Mouse (Mus musculus): ENCODE results near the gene Foxred1. TPM values are rescaled to one million over a fixed set of nuclear protein-coding genes. Genes with fewer than 3 reads are reported as not detected.

Gene Foxred1
- polyA plus RNA-seq, 1 experiment from 2014 or later: 40.8 TPM

DNA sequence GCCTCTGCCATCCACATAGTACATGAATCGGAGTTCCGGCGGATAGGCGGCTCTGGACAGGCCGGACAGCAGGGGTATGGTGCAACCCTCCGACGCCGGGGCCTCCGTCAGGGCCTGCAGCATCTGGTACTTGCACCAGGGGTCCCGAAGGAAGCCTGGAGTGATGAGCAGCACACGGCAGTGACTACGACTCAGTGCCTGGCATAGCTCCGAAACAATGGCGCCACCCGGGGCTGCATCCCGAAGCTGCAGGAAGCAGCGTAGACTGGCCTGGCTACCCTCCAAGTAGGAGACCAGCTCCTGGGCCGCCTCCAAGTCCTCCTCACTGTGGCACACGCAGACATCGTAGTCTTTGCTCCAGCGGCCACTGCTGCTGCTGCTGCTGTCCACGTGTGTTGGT lies 22.2 kb downstream of the Foxred1 start:
- 0 out of 2 replicates have a peak, but pooled peaks have one; percentile 26 for ATAC-seq (ENCODE audit: insufficient number of reproducible peaks, low FRiP score, low TSS enrichment, low read depth)

DNA sequence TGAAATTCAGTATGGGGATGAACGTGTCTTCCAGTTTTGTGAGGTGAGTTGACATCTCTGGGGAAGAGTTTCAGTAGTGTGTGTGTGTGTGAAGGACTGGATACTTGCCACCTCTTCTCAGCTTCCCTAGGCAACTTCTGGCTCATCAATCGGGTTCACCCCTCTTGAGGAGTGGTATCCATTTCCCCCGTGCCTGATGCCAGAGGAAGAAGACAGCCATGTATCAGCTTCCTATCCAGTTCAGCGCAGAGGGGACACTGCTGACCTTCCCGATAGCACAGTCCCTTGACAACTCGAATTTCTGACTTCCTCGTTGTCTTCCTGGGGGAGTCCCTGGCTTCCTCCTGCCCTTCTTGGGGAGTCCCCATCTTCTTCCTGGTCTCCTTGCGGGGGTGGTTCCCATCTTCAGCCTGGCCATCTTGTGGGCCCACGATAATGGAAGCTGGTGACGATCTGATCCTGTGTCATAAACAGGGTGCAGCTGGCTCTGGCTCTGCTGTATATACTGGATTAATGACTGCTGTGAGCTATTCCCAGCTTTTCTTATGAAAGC lies 23.4 kb downstream of the Foxred1 start:
- Histone ChIP-seq H3K27ac (replicated peaks) (no peak overlapping the region), H3K9me3 (replicated peaks) (no peaks in the 10 kb centered on the region), H3K27me3 (no peaks in the 10 kb centered on the region), H3K9ac (no peak overlapping the region), H3K4me2 (replicated peaks) (no peak overlapping the region), H3K36me3 (peaks cover 27% of the 10 kb centered on the region), H3K4me3 (replicated peaks) (no peak overlapping the region), H3K4me1 (no peaks in the 10 kb centered on the region)
- no peak for ATAC-seq (ENCODE audit: insufficient number of reproducible peaks, low FRiP score, low TSS enrichment, low read depth)
- 89% methylated on average over 10 of the region's 10 CpGs for WGBS

More for the DNA sequence above, 22.2 kb downstream of the Foxred1 start:
- Histone ChIP-seq H3K27me3 (no peaks in the 10 kb centered on the region), H3K4me2 (replicated peaks) (no peak overlapping the region), H3K9me3 (replicated peaks) (no peaks in the 10 kb centered on the region), H3K9ac (no peak overlapping the region), H3K4me1 (no peaks in the 10 kb centered on the region), H3K27ac (replicated peaks) (no peak overlapping the region), H3K4me3 (replicated peaks) (no peak overlapping the region), H3K36me3 (peaks cover 27% of the 10 kb centered on the region)
- WGBS: 71% methylated on average over 22 of the region's 22 CpGs

DNA sequence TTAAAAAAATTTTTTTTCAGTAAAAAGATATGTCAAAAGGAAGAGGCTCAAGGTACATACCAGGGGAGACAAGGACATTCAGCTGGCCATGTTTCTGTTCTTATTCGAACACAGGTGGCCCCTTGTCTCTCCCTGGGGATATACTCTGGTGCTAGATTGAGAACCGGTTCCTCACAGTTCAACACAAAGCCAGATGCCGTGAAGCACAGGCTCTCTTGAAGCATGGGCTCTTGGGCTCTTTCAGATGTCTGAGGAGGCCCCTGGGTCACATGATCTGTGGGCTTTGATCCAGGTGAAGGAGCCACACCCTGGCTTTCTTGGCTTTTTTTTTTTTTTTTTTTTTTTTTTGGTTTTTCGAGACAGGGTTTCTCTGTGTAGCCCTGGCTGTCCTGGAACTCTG lies 24.4 kb downstream of the Foxred1 start:
- no peak overlapping the region for H3K27ac ChIP-seq (replicated peaks)
- H3K9ac ChIP-seq: no peak overlapping the region
- no peaks in the 10 kb centered on the region for H3K4me1 ChIP-seq
- H3K4me3 ChIP-seq (replicated peaks): no peak overlapping the region
- H3K36me3 ChIP-seq: peaks cover 27% of the 10 kb centered on the region
- H3K4me2 ChIP-seq (replicated peaks): no peak overlapping the region
- no peaks in the 10 kb centered on the region for H3K9me3 ChIP-seq (replicated peaks)
- ATAC-seq (ENCODE audit: insufficient number of reproducible peaks, low FRiP score, low TSS enrichment, low read depth): no peak
- 67% methylated on average over 4 of the region's 4 CpGs for WGBS
- no peaks in the 10 kb centered on the region for H3K27me3 ChIP-seq

DNA sequence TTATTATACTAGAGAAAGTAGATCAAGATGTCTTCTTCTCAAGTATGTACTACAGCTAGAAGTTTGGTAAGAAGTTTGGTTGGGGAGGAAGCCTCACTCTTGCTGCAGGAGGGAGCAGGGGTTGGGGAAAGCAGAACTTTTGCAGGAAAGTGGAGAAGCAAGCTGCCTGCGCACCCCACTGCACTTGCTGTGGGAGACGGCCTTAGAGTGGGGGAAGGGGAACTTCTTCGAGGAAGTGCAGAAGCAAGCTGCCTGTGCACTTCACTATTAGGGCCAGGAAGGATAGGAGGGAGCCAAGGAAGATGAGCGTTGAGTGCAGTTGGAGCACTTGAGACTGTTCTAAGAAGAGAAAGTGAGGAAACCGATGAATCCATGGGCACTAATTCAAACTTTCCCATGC lies 27.5 kb downstream of the Foxred1 start:
- ATAC-seq (ENCODE audit: insufficient number of reproducible peaks, low FRiP score, low TSS enrichment, low read depth): no peak
- Histone ChIP-seq H3K9ac (no peak overlapping the region), H3K27me3 (no peaks in the 10 kb centered on the region), H3K4me2 (replicated peaks) (no peak overlapping the region), H3K4me3 (replicated peaks) (no peak overlapping the region), H3K9me3 (replicated peaks) (no peaks in the 10 kb centered on the region), H3K4me1 (no peaks in the 10 kb centered on the region), H3K36me3 (peaks cover 12% of the 10 kb centered on the region), H3K27ac (replicated peaks) (no peak overlapping the region)
- 65% methylated on average over 5 of the region's 5 CpGs for WGBS

DNA sequence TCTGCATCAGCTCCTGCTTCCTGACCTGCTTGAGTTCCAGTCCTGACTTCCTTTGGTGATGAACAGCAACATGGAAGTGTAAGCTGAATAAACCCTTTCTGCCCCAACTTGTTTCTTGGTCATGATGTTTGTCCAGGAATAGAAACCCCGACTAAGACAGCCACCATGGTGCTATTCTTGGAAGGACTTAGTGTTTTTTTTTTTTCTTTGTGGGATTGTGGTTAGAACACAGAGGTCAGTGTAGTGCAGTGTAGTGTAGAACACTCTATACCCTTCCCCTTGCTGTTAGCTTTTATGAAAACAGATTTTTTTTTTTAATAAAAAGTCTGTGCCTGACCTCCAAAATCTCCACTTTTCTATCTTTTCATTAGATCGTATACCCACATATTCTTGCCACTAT lies 28.0 kb downstream of the Foxred1 start:
- H3K9ac ChIP-seq: no peak overlapping the region
- no peaks in the 10 kb centered on the region for H3K9me3 ChIP-seq (replicated peaks)
- peaks cover 7% of the 10 kb centered on the region for H3K36me3 ChIP-seq
- H3K4me3 ChIP-seq (replicated peaks): no peak overlapping the region
- WGBS: 81% methylated on average over 2 of the region's 2 CpGs
- H3K4me2 ChIP-seq (replicated peaks): no peak overlapping the region
- no peaks in the 10 kb centered on the region for H3K4me1 ChIP-seq
- no peak overlapping the region for H3K27ac ChIP-seq (replicated peaks)
- H3K27me3 ChIP-seq: no peaks in the 10 kb centered on the region
- no peak for ATAC-seq (ENCODE audit: insufficient number of reproducible peaks, low FRiP score, low TSS enrichment, low read depth)

DNA sequence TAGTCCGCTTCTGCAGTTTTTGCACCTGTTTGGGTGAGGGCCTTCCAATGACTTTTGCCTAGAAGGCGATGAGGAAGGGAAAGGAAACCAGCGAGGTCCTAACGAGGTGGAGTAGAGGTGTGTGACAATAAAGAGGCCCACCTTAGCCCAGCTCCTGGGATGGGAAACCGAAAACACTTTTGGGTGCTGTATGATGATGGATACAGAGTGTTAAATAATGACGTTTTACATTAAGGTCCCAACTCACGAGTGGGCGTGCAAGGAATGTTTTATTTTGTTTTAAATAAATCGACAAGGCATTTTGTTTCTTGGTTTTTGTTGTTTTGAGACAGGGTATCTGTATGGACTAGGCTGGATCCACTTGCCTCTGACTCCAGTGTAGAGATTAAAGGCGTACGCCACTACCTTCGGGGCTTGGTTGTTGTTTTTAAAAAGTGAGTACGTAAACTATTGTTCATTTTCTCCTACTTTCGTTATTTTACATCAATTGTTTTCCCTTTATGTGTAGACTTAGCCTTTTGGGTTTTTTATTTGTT lies 34.7 kb downstream of the Foxred1 start:
- peak overlapping the region; percentile 95; the same call in 1 of the 2 replicates for H3K27ac ChIP-seq (replicated peaks)
- no peak for ATAC-seq (ENCODE audit: insufficient number of reproducible peaks, low FRiP score, low TSS enrichment, low read depth)
- no peaks in the 10 kb centered on the region for H3K9me3 ChIP-seq (replicated peaks)
- no peak overlapping the region; the same call in 1 of the 2 replicates for H3K9ac ChIP-seq
- WGBS: 46% methylated on average over 14 of the region's 14 CpGs
- no peaks in the 10 kb centered on the region for H3K36me3 ChIP-seq
- peak overlapping the region; percentile 79 for H3K4me2 ChIP-seq (replicated peaks)
- H3K27me3 ChIP-seq: no peaks in the 10 kb centered on the region
- peak overlapping the region; percentile 72 for H3K4me3 ChIP-seq (replicated peaks)
- peaks cover 12% of the 10 kb centered on the region for H3K4me1 ChIP-seq

DNA sequence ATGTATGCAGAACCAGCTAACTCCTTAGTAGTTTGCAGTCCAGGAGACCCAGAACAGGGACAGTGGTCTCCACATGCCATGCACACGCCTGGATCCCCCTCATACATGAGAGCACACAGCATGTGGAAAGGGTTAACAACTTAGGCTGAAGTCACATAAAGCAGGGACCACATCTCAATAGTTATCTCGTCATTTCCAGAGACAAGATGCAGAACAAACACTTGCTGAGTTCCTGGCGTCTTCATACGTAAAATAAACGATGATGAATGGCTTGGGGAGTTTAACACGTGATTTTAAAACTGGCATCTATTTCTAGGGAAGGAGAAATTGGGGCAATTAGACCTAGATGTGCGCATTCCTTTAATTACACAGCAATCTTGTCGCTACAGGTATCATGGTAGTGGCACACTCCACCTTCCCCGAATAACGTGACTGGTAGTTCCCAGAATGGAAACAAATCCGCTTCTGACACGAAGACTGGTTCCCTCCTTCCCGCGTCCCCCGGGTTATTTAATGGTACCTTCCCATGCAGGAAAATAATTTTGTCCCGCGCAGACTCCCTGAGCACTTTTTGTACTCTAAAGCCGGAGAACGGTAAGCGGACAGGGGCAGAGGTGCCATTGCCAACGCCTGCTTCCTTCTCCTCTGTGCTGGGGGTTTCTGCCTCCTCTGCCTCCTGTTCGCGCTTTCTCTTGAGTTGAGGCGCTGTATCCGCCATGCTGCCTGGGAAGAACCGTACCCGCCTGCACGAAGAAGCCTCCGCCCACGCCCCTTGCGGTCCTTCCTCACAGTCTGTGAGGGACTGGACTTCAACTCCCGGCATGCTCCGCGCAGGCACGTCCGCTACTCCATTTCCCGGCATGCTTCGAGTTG lies 35.4 kb downstream of the Foxred1 start, which contains the start of gene Dcps:
Gene Dcps, minus strand, starts transcription at position 811 of the 873 bp plus-strand sequence.
- H3K9me3 ChIP-seq (replicated peaks): no peaks in the 10 kb centered on the region
- peak within 1 kb of the TSS; percentile 95 for H3K27ac ChIP-seq (replicated peaks)
- no peaks in the 10 kb centered on the region for H3K27me3 ChIP-seq
- 0 out of 2 replicates have a peak, but pooled peaks cover 5% of the 10 kb centered on the region for H3K36me3 ChIP-seq
- WGBS: under 1% methylated on average over 38 of the region's 38 CpGs
- H3K4me3 ChIP-seq (replicated peaks): peak within 1 kb of the TSS; percentile 72
- H3K4me1 ChIP-seq: peaks cover 12% of the 10 kb centered on the region
- peak within 1 kb of the TSS; percentile 44 for H3K9ac ChIP-seq
- peak; percentile 96 for ATAC-seq (ENCODE audit: insufficient number of reproducible peaks, low FRiP score, low TSS enrichment, low read depth)
- H3K4me2 ChIP-seq (replicated peaks): peak within 1 kb of the TSS; percentile 79

DNA sequence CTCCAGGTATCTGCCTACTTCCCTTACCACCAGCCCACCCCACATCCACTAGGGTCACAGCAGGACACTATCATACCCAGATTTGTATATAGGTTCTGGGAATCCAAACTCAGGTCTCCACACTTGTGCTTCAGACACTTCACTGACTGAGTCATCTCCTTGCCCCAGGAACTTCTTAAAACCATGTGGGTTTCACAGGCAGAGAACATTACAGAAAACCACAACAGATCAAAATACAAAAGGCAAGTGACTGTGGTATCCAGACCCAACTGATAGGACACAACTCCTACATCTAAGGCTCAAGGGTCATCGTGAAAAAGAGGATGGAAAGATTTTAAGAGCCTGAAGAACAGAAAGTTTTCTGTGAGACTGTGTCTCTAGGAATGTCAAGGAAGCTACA lies 37.5 kb downstream of the Foxred1 start:
- Histone ChIP-seq H3K9ac (no peak overlapping the region), H3K27me3 (no peaks in the 10 kb centered on the region), H3K27ac (replicated peaks) (no peak overlapping the region), H3K36me3 (peaks cover 12% of the 10 kb centered on the region; the same call in 1 of the 2 replicates), H3K4me3 (replicated peaks) (no peak overlapping the region), H3K4me1 (peaks cover 12% of the 10 kb centered on the region), H3K9me3 (replicated peaks) (no peaks in the 10 kb centered on the region), H3K4me2 (replicated peaks) (no peak overlapping the region)
- WGBS: 86% methylated on average over 1 of the region's 1 CpGs
- no peak for ATAC-seq (ENCODE audit: insufficient number of reproducible peaks, low FRiP score, low TSS enrichment, low read depth)

DNA sequence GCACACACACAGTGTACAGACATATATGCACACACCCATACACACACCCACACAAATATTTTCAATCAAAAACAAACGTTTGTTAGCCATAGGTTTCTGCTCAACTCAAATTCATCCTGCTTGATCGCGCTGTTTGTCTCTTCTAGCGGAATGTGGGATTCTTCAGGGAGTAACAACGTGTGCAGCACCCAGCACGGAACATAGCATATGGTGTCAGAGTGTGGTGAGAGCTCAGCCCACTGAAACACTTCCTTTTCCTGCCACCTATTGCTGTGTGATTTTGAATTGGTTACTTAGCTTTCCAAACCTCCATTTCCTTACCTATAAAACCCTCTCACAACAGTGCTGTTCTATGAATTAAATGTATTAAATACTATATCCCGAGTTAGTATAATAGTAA lies 40.8 kb downstream of the Foxred1 start:
- no peak overlapping the region for H3K9ac ChIP-seq
- H3K36me3 ChIP-seq: peaks cover 12% of the 10 kb centered on the region; the same call in 1 of the 2 replicates
- H3K4me1 ChIP-seq: peaks cover 11% of the 10 kb centered on the region
- no peaks in the 10 kb centered on the region for H3K9me3 ChIP-seq (replicated peaks)
- WGBS: 91% methylated on average over 7 of the region's 7 CpGs
- H3K27ac ChIP-seq (replicated peaks): no peak overlapping the region
- ATAC-seq (ENCODE audit: insufficient number of reproducible peaks, low FRiP score, low TSS enrichment, low read depth): no peak
- no peak overlapping the region for H3K4me3 ChIP-seq (replicated peaks)
- H3K4me2 ChIP-seq (replicated peaks): no peak overlapping the region
- no peaks in the 10 kb centered on the region for H3K27me3 ChIP-seq

DNA sequence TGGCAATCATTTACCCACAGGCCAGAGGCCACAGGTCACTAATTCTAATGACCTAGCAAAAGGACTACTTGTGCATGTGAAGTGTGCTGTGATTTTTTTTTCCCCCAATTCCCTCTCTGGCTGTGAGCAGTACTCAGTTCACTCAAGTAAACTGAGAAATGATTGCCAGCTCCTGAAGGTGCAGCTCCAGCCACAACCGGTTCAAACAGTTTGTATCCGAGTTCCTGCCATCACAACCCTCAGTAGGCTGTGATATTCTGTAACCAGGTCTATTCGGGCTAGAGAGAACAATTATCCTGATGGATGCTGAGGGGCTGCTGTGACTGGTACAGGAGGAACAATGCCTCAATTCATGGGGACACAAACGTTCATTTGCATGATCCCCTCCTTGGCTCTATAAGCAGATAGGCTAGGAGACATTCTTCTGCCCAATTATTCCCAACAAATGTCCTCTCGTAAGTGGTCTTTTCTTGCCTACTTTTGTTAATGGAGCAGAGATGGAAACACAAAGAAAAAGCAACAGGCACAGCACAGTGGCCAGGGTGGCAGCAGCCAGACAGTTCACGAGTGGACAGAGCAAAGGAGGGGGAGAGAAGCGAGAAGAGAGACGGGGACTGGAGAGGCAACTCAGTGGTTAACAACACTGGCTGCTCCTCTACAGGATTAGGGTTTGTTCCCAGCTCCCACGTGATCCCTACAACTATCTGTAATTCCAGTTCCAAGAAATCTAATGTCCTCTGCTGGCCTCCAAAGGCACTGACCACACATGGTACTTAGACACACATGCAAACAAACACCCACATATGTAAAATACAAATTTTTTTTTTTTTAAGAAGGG lies 43.8 kb downstream of the Foxred1 start:
- Histone ChIP-seq H3K4me3 (replicated peaks) (no peak overlapping the region), H3K9ac (no peak overlapping the region), H3K4me2 (replicated peaks) (no peak overlapping the region), H3K27ac (replicated peaks) (no peak overlapping the region), H3K9me3 (replicated peaks) (no peaks in the 10 kb centered on the region), H3K4me1 (no peaks in the 10 kb centered on the region), H3K36me3 (peaks cover 12% of the 10 kb centered on the region; the same call in 1 of the 2 replicates), H3K27me3 (no peaks in the 10 kb centered on the region)
- 30% methylated on average over 9 of the region's 9 CpGs for WGBS
- ATAC-seq (ENCODE audit: insufficient number of reproducible peaks, low FRiP score, low TSS enrichment, low read depth): no peak

All from embryonic facial prominence, embryonic 15.5 days (tissue).